Mouse (Mus musculus): ENCODE measurements around the gene Ankrd65.
A peak's percentile ranks its signal among the peaks of the same experiment; 100 is the strongest.

Gene Ankrd65

GRCm38 (mm10) chr4:155817533-155817932 is 27.3 kb downstream of the Ankrd65 start:
- H3K27me3 ChIP-seq (ENCODE audit: insufficient read depth, low read length) = no peaks in the 10 kb centered on the region
- peaks cover 56% of the 10 kb centered on the region for H3K4me1 ChIP-seq (replicated peaks; ENCODE audit: low read depth, low read length)
- peaks cover 93% of the 10 kb centered on the region for H3K36me3 ChIP-seq (ENCODE audit: insufficient read depth, low read length)
- TF ChIP-seq CTCF (conservative IDR thresholded peaks at IDR 0.05; ENCODE audit: low read length) (no peak), NANOG (IDR thresholded peaks at IDR 0.05; ENCODE audit: borderline replicate concordance, low read length) (no peak), POU5F1 (IDR thresholded peaks at IDR 0.05; ENCODE audit: borderline replicate concordance, low read length) (no peak)
- H3K9me3 ChIP-seq (ENCODE audit: low read length) = no peaks in the 10 kb centered on the region
- H3K4me3 ChIP-seq (replicated peaks; ENCODE audit: low read length) = no peak overlapping the region

GRCm38 (mm10) chr4:155821025-155821424 is 30.8 kb downstream of the Ankrd65 start:
- no peak; the same call in 1 of the 2 replicates for TF ChIP-seq CTCF (conservative IDR thresholded peaks at IDR 0.05; ENCODE audit: low read length)
- no peak for TF ChIP-seq POU5F1 (IDR thresholded peaks at IDR 0.05; ENCODE audit: borderline replicate concordance, low read length)
- TF ChIP-seq NANOG (IDR thresholded peaks at IDR 0.05; ENCODE audit: borderline replicate concordance, low read length) = no peak
- Histone ChIP-seq H3K9me3 (ENCODE audit: low read length) (no peaks in the 10 kb centered on the region), H3K27me3 (ENCODE audit: insufficient read depth, low read length) (no peaks in the 10 kb centered on the region), H3K36me3 (ENCODE audit: insufficient read depth, low read length) (peaks cover 99% of the 10 kb centered on the region), H3K4me1 (replicated peaks; ENCODE audit: low read depth, low read length) (peaks cover 49% of the 10 kb centered on the region), H3K4me3 (replicated peaks; ENCODE audit: low read length) (no peak overlapping the region)

- Histone ChIP-seq H3K4me1 (replicated peaks; ENCODE audit: low read depth, low read length) (peaks cover 35% of the 10 kb centered on the region), H3K36me3 (ENCODE audit: insufficient read depth, low read length) (peaks cover 97% of the 10 kb centered on the region), H3K9me3 (ENCODE audit: low read length) (no peaks in the 10 kb centered on the region), H3K27me3 (ENCODE audit: insufficient read depth, low read length) (no peaks in the 10 kb centered on the region), H3K4me3 (replicated peaks; ENCODE audit: low read length) (no peak overlapping the region)
- TF ChIP-seq POU5F1 (IDR thresholded peaks at IDR 0.05; ENCODE audit: borderline replicate concordance, low read length) = no peak
- TF ChIP-seq CTCF (conservative IDR thresholded peaks at IDR 0.05; ENCODE audit: low read length) = no peak
- no peak for TF ChIP-seq NANOG (IDR thresholded peaks at IDR 0.05; ENCODE audit: borderline replicate concordance, low read length)
These were observed 33.2 kb downstream of the Ankrd65 start for GRCm38 (mm10) chr4:155823443-155823842.

GRCm38 (mm10) chr4:155829866-155830265 is 39.6 kb downstream of the Ankrd65 start:
- Histone ChIP-seq H3K27me3 (ENCODE audit: insufficient read depth, low read length) (no peaks in the 10 kb centered on the region), H3K4me1 (replicated peaks; ENCODE audit: low read depth, low read length) (peaks cover 46% of the 10 kb centered on the region), H3K4me3 (replicated peaks; ENCODE audit: low read length) (no peak overlapping the region), H3K36me3 (ENCODE audit: insufficient read depth, low read length) (peaks cover 48% of the 10 kb centered on the region), H3K9me3 (ENCODE audit: low read length) (no peaks in the 10 kb centered on the region)
- TF ChIP-seq CTCF (conservative IDR thresholded peaks at IDR 0.05; ENCODE audit: low read length) (no peak), NANOG (IDR thresholded peaks at IDR 0.05; ENCODE audit: borderline replicate concordance, low read length) (no peak), POU5F1 (IDR thresholded peaks at IDR 0.05; ENCODE audit: borderline replicate concordance, low read length) (no peak)

- Histone ChIP-seq H3K4me1 (replicated peaks; ENCODE audit: low read depth, low read length) (peaks cover 44% of the 10 kb centered on the region), H3K9me3 (ENCODE audit: low read length) (no peaks in the 10 kb centered on the region), H3K4me3 (replicated peaks; ENCODE audit: low read length) (peak overlapping the region; percentile 54), H3K27me3 (ENCODE audit: insufficient read depth, low read length) (no peaks in the 10 kb centered on the region), H3K36me3 (ENCODE audit: insufficient read depth, low read length) (peaks cover 41% of the 10 kb centered on the region)
- TF ChIP-seq NANOG (IDR thresholded peaks at IDR 0.05; ENCODE audit: borderline replicate concordance, low read length) = no peak
- no peak for TF ChIP-seq POU5F1 (IDR thresholded peaks at IDR 0.05; ENCODE audit: borderline replicate concordance, low read length)
- TF ChIP-seq CTCF (conservative IDR thresholded peaks at IDR 0.05; ENCODE audit: low read length) = no peak
These were observed 40.4 kb downstream of the Ankrd65 start for GRCm38 (mm10) chr4:155830596-155830995.

- Histone ChIP-seq H3K9me3 (ENCODE audit: low read length) (no peaks in the 10 kb centered on the region), H3K4me1 (replicated peaks; ENCODE audit: low read depth, low read length) (peaks cover 42% of the 10 kb centered on the region), H3K4me3 (replicated peaks; ENCODE audit: low read length) (peak within 1 kb of the TSS; percentile 94), H3K36me3 (ENCODE audit: insufficient read depth, low read length) (peaks cover 35% of the 10 kb centered on the region), H3K27me3 (ENCODE audit: insufficient read depth, low read length) (no peaks in the 10 kb centered on the region)
- TF ChIP-seq CTCF (conservative IDR thresholded peaks at IDR 0.05; ENCODE audit: low read length) (peak; percentile 59), NANOG (IDR thresholded peaks at IDR 0.05; ENCODE audit: borderline replicate concordance, low read length) (no peak)
These were observed 41.0 kb downstream of the Ankrd65 start, which contains the start of gene Aurkaip1 for GRCm38 (mm10) chr4:155831205-155831766. Gene Aurkaip1, plus strand, starts transcription at chr4:155831272.

GRCm38 (mm10) chr4:155831831-155832230 is 41.6 kb downstream of the Ankrd65 start:
- Histone ChIP-seq H3K9me3 (ENCODE audit: low read length) (no peaks in the 10 kb centered on the region), H3K36me3 (ENCODE audit: insufficient read depth, low read length) (peaks cover 30% of the 10 kb centered on the region), H3K4me1 (replicated peaks; ENCODE audit: low read depth, low read length) (peaks cover 41% of the 10 kb centered on the region), H3K4me3 (replicated peaks; ENCODE audit: low read length) (peak overlapping the region; percentile 94), H3K27me3 (ENCODE audit: insufficient read depth, low read length) (no peaks in the 10 kb centered on the region)
- TF ChIP-seq CTCF (conservative IDR thresholded peaks at IDR 0.05; ENCODE audit: low read length) = no peak
- no peak for TF ChIP-seq NANOG (IDR thresholded peaks at IDR 0.05; ENCODE audit: borderline replicate concordance, low read length)
- no peak for TF ChIP-seq POU5F1 (IDR thresholded peaks at IDR 0.05; ENCODE audit: borderline replicate concordance, low read length)

- H3K4me3 ChIP-seq (replicated peaks; ENCODE audit: low read length) = peak overlapping the region; percentile 94
These were observed 42.1 kb downstream of the Ankrd65 start for GRCm38 (mm10) chr4:155832321-155832720.

GRCm38 (mm10) chr4:155833234-155833633 is 43.0 kb downstream of the Ankrd65 start:
- Histone ChIP-seq H3K27me3 (ENCODE audit: insufficient read depth, low read length) (peaks cover 8% of the 10 kb centered on the region; the same call in 1 of the 2 replicates), H3K4me3 (replicated peaks; ENCODE audit: low read length) (no peak overlapping the region), H3K36me3 (ENCODE audit: insufficient read depth, low read length) (peaks cover 17% of the 10 kb centered on the region), H3K9me3 (ENCODE audit: low read length) (no peaks in the 10 kb centered on the region), H3K4me1 (replicated peaks; ENCODE audit: low read depth, low read length) (peaks cover 35% of the 10 kb centered on the region)
- TF ChIP-seq POU5F1 (IDR thresholded peaks at IDR 0.05; ENCODE audit: borderline replicate concordance, low read length) (no peak), NANOG (IDR thresholded peaks at IDR 0.05; ENCODE audit: borderline replicate concordance, low read length) (no peak), CTCF (conservative IDR thresholded peaks at IDR 0.05; ENCODE audit: low read length) (no peak)

More at GRCm38 (mm10) chr4:155832321-155832720, 42.1 kb downstream of the Ankrd65 start:
- TF ChIP-seq NANOG (IDR thresholded peaks at IDR 0.05; ENCODE audit: borderline replicate concordance, low read length) (no peak), POU5F1 (IDR thresholded peaks at IDR 0.05; ENCODE audit: borderline replicate concordance, low read length) (no peak), CTCF (conservative IDR thresholded peaks at IDR 0.05; ENCODE audit: low read length) (no peak)
- Histone ChIP-seq H3K4me1 (replicated peaks; ENCODE audit: low read depth, low read length) (peaks cover 39% of the 10 kb centered on the region), H3K27me3 (ENCODE audit: insufficient read depth, low read length) (no peaks in the 10 kb centered on the region), H3K9me3 (ENCODE audit: low read length) (no peaks in the 10 kb centered on the region), H3K36me3 (ENCODE audit: insufficient read depth, low read length) (peaks cover 25% of the 10 kb centered on the region)

Data from E14TG2a.4 (cell line).